Mouse (Mus musculus): ENCODE results near the gene Med12l. TPM values are rescaled to one million over a fixed set of nuclear protein-coding genes. Genes with fewer than 3 reads are reported as not detected.

The Med12l gene
- total RNA-seq, 1 experiment: 3.6 TPM

- no peaks in the 10 kb centered on the region for H3K4me1 ChIP-seq (ENCODE audit: control insufficient read depth in 2 of 2, insufficient read depth in 2 of 2, low read length in 2 of 2, poor library complexity in 1 of 2)
- H3K36me3 ChIP-seq (ENCODE audit: control insufficient read depth, insufficient read depth, low read length, poor library complexity, severe bottlenecking): no peaks in the 10 kb centered on the region
- TF ChIP-seq ZNF384 (IDR thresholded peaks at IDR 0.05; ENCODE audit: low read depth, low read length): no peak
- TF ChIP-seq HCFC1 (IDR thresholded peaks at IDR 0.05; ENCODE audit: borderline replicate concordance, insufficient read depth, low read length): no peak
- TF ChIP-seq CHD2 (IDR thresholded peaks at IDR 0.05; ENCODE audit: low read depth, low read length): no peak
- no peak for TF ChIP-seq ZC3H11A (IDR thresholded peaks at IDR 0.05; ENCODE audit: borderline replicate concordance, low read depth, low read length)
- no peak for TF ChIP-seq MAFK (IDR thresholded peaks at IDR 0.05; ENCODE audit: insufficient read depth, low read depth, low read length)
Observed at GRCm38 (mm10) chr3:59297653-59298052, 292.0 kb downstream of the Med12l start.

GRCm38 (mm10) chr3:59304944-59305343, 299.3 kb downstream of the Med12l start:
- TF ChIP-seq MAFK (IDR thresholded peaks at IDR 0.05; ENCODE audit: insufficient read depth, low read depth, low read length) (no peak), ZNF384 (IDR thresholded peaks at IDR 0.05; ENCODE audit: low read depth, low read length) (no peak), CHD2 (IDR thresholded peaks at IDR 0.05; ENCODE audit: low read depth, low read length) (no peak), ZC3H11A (IDR thresholded peaks at IDR 0.05; ENCODE audit: borderline replicate concordance, low read depth, low read length) (no peak), HCFC1 (IDR thresholded peaks at IDR 0.05; ENCODE audit: borderline replicate concordance, insufficient read depth, low read length) (no peak)
- no peak overlapping the region for H3K4me3 ChIP-seq (ENCODE audit: insufficient read depth in 1 of 2, low read depth in 1 of 2, low read length in 2 of 2, poor library complexity in 1 of 2, severe bottlenecking in 1 of 2)
- in situ Hi-C loops (cut with MboI; ENCODE audit: low sequenced_read_pairs in 2 of 2, unreplicated experiment in 2 of 2): no loop called here

More at GRCm38 (mm10) chr3:59297653-59298052, 292.0 kb downstream of the Med12l start:
- in situ Hi-C loops (cut with MboI; ENCODE audit: low sequenced_read_pairs in 2 of 2, unreplicated experiment in 2 of 2): no loop called here
- Histone ChIP-seq H3K9me3 (ENCODE audit: control insufficient read depth, insufficient read depth, low read depth, low read length) (no peaks in the 10 kb centered on the region), H3K9ac (ENCODE audit: insufficient read depth, low read depth, low read length, poor library complexity, severe bottlenecking) (no peak overlapping the region), H3K27ac (ENCODE audit: insufficient read depth, low read depth, low read length, poor library complexity, severe bottlenecking) (no peak overlapping the region), H3K4me3 (ENCODE audit: insufficient read depth in 1 of 2, low read depth in 1 of 2, low read length in 2 of 2, poor library complexity in 1 of 2, severe bottlenecking in 1 of 2) (no peak overlapping the region)
- peak; percentile 16 for DNase-seq (ENCODE audit: low read depth, low spot score)

GRCm38 (mm10) chr3:59305518-59305917, 299.9 kb downstream of the Med12l start:
- in situ Hi-C loops (cut with MboI; ENCODE audit: low sequenced_read_pairs in 2 of 2, unreplicated experiment in 2 of 2): no loop called here
- DNase-seq (ENCODE audit: low read depth, low spot score): no peak
- H3K9me3 ChIP-seq (ENCODE audit: control insufficient read depth, insufficient read depth, low read depth, low read length): no peaks in the 10 kb centered on the region

More at GRCm38 (mm10) chr3:59304944-59305343, 299.3 kb downstream of the Med12l start:
- Histone ChIP-seq H3K9ac (ENCODE audit: insufficient read depth, low read depth, low read length, poor library complexity, severe bottlenecking) (no peak overlapping the region), H3K4me1 (ENCODE audit: control insufficient read depth in 2 of 2, insufficient read depth in 2 of 2, low read length in 2 of 2, poor library complexity in 1 of 2) (no peaks in the 10 kb centered on the region), H3K9me3 (ENCODE audit: control insufficient read depth, insufficient read depth, low read depth, low read length) (no peaks in the 10 kb centered on the region), H3K36me3 (ENCODE audit: control insufficient read depth, insufficient read depth, low read length, poor library complexity, severe bottlenecking) (no peaks in the 10 kb centered on the region), H3K27ac (ENCODE audit: insufficient read depth, low read depth, low read length, poor library complexity, severe bottlenecking) (no peak overlapping the region)
- no peak for DNase-seq (ENCODE audit: low read depth, low spot score)

GRCm38 (mm10) chr3:59312610-59313009, 307.0 kb downstream of the Med12l start:
- in situ Hi-C loops (cut with MboI; ENCODE audit: low sequenced_read_pairs in 2 of 2, unreplicated experiment in 2 of 2): no loop called here
- H3K36me3 ChIP-seq (ENCODE audit: control insufficient read depth, insufficient read depth, low read length, poor library complexity, severe bottlenecking): no peaks in the 10 kb centered on the region
- TF ChIP-seq HCFC1 (IDR thresholded peaks at IDR 0.05; ENCODE audit: borderline replicate concordance, insufficient read depth, low read length): no peak
- no peak for TF ChIP-seq MAFK (IDR thresholded peaks at IDR 0.05; ENCODE audit: insufficient read depth, low read depth, low read length)
- DNase-seq (ENCODE audit: low read depth, low spot score): no peak
- H3K9me3 ChIP-seq (ENCODE audit: control insufficient read depth, insufficient read depth, low read depth, low read length): no peaks in the 10 kb centered on the region
- no peak overlapping the region for H3K9ac ChIP-seq (ENCODE audit: insufficient read depth, low read depth, low read length, poor library complexity, severe bottlenecking)
- H3K4me3 ChIP-seq (ENCODE audit: insufficient read depth in 1 of 2, low read depth in 1 of 2, low read length in 2 of 2, poor library complexity in 1 of 2, severe bottlenecking in 1 of 2): no peak overlapping the region
- no peaks in the 10 kb centered on the region for H3K4me1 ChIP-seq (ENCODE audit: control insufficient read depth in 2 of 2, insufficient read depth in 2 of 2, low read length in 2 of 2, poor library complexity in 1 of 2)
- H3K27ac ChIP-seq (ENCODE audit: insufficient read depth, low read depth, low read length, poor library complexity, severe bottlenecking): no peak overlapping the region

More at GRCm38 (mm10) chr3:59305518-59305917, 299.9 kb downstream of the Med12l start:
- TF ChIP-seq MAFK (IDR thresholded peaks at IDR 0.05; ENCODE audit: insufficient read depth, low read depth, low read length) (no peak), ZNF384 (IDR thresholded peaks at IDR 0.05; ENCODE audit: low read depth, low read length) (no peak), ZC3H11A (IDR thresholded peaks at IDR 0.05; ENCODE audit: borderline replicate concordance, low read depth, low read length) (no peak), CHD2 (IDR thresholded peaks at IDR 0.05; ENCODE audit: low read depth, low read length) (no peak), HCFC1 (IDR thresholded peaks at IDR 0.05; ENCODE audit: borderline replicate concordance, insufficient read depth, low read length) (no peak)
- Histone ChIP-seq H3K9ac (ENCODE audit: insufficient read depth, low read depth, low read length, poor library complexity, severe bottlenecking) (no peak overlapping the region), H3K27ac (ENCODE audit: insufficient read depth, low read depth, low read length, poor library complexity, severe bottlenecking) (no peak overlapping the region), H3K36me3 (ENCODE audit: control insufficient read depth, insufficient read depth, low read length, poor library complexity, severe bottlenecking) (no peaks in the 10 kb centered on the region), H3K4me3 (ENCODE audit: insufficient read depth in 1 of 2, low read depth in 1 of 2, low read length in 2 of 2, poor library complexity in 1 of 2, severe bottlenecking in 1 of 2) (no peak overlapping the region), H3K4me1 (ENCODE audit: control insufficient read depth in 2 of 2, insufficient read depth in 2 of 2, low read length in 2 of 2, poor library complexity in 1 of 2) (no peaks in the 10 kb centered on the region)

- H3K9ac ChIP-seq (ENCODE audit: insufficient read depth, low read depth, low read length, poor library complexity, severe bottlenecking): no peak overlapping the region
- in situ Hi-C loops (cut with MboI; ENCODE audit: low sequenced_read_pairs in 2 of 2, unreplicated experiment in 2 of 2): no loop called here
- TF ChIP-seq HCFC1 (IDR thresholded peaks at IDR 0.05; ENCODE audit: borderline replicate concordance, insufficient read depth, low read length) (no peak), ZC3H11A (IDR thresholded peaks at IDR 0.05; ENCODE audit: borderline replicate concordance, low read depth, low read length) (no peak), ZNF384 (IDR thresholded peaks at IDR 0.05; ENCODE audit: low read depth, low read length) (no peak), CHD2 (IDR thresholded peaks at IDR 0.05; ENCODE audit: low read depth, low read length) (no peak)
Observed at GRCm38 (mm10) chr3:59316077-59316476, 310.5 kb downstream of the Med12l start.

More at GRCm38 (mm10) chr3:59316077-59316476, 310.5 kb downstream of the Med12l start:
- no peaks in the 10 kb centered on the region for H3K4me1 ChIP-seq (ENCODE audit: control insufficient read depth in 2 of 2, insufficient read depth in 2 of 2, low read length in 2 of 2, poor library complexity in 1 of 2)
- no peaks in the 10 kb centered on the region for H3K9me3 ChIP-seq (ENCODE audit: control insufficient read depth, insufficient read depth, low read depth, low read length)
- H3K4me3 ChIP-seq (ENCODE audit: insufficient read depth in 1 of 2, low read depth in 1 of 2, low read length in 2 of 2, poor library complexity in 1 of 2, severe bottlenecking in 1 of 2): no peak overlapping the region
- DNase-seq (ENCODE audit: low read depth, low spot score): no peak
- no peaks in the 10 kb centered on the region for H3K36me3 ChIP-seq (ENCODE audit: control insufficient read depth, insufficient read depth, low read length, poor library complexity, severe bottlenecking)
- H3K27ac ChIP-seq (ENCODE audit: insufficient read depth, low read depth, low read length, poor library complexity, severe bottlenecking): no peak overlapping the region

All from ES-E14 (cell line).